Mouse (Mus musculus) B cell, adult 2 months (primary cell): Measurements from ENCODE around the gene Epb41l5.

Experiments
- DNase-seq, 2 experiments: peaks; one replicate each; pipeline ENCODE4 v3.0.0; 2022

Epb41l5 gene

DNA sequence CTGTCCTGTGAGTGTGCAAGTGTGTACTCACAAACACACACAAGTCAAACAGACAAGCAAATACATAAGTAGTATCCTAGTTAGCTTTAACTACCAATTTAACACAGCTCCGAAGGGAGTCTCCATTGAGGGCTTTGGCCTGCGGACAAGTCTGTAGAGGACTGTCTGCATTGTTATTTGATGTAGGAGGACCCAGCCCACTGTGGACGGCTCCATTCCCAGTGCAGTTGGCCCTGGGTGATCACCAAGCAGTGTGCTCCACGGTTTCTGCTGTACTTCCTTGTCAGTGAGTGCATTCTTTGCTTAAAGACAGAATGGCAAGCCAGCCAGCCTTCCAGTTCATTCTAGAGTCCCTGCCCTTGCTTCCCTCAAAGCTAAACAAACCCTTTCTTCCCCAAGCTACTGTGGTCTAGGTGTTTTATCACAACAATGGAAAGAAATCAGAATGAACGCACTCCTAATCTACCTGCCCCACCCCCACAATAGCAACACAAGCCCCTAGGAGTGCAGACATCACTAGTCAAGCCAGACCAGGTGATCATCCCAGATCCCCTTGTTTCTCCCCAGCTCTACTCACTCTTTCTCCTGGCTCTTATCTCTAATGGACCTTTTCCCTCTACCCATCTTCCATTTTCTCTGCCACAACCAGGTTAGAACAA, 151.3 kb downstream of the Epb41l5 start:
- DNase-seq, result no peak

DNA sequence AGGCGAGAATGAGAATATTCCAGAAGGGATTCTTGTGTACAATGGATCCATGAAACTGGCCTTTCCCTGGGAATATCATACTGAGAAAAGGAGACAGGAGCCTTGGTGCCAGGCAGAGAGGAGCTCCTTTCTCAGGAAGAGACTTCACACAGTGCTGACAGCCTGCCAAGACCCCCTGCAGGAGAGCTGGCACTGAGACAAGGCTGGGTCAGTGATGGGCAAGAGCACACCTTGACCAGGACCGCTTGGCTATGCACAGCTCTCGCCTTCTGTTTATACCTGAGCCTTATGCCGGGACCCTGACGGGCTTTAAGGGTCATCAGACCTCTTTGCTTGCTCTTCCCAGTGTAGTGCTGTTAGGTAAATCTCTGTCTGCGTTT, 153.4 kb downstream of the Epb41l5 start:
- no peak for DNase-seq
